Mouse (Mus musculus) lung, adult 18-20 months (tissue): ENCODE data around the gene Hcfc2.

ENCODE experiments used
- DNase-seq, 2 experiments: peaks; one replicate each; pipeline ENCODE4 v3.0.0; 2022; ENCODE audit warnings: mixed read lengths in 2 of 2

The Hcfc2 gene

DNA sequence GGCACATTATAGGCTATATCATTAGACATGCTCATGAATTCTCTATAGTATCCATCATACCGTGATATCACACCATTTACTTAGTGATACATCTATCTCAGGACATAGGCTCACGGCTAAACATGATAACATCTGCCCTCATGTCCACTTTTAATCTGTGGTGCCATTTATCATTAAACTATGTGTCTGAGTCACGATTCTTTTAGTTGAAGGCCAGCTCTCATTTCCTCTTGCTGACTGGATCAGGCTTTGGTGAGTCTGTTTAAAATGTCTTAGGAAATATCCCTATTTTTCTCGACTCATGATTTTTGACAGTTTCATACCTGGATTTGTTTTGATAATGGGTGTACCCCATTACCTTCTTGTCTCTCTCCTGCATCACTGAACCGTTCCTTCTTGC lies at the start of gene Hcfc2:
Gene Hcfc2 (plus strand): TSS at position 205 of the 400 bp plus-strand sequence.
- DNase-seq, result no peak

DNA sequence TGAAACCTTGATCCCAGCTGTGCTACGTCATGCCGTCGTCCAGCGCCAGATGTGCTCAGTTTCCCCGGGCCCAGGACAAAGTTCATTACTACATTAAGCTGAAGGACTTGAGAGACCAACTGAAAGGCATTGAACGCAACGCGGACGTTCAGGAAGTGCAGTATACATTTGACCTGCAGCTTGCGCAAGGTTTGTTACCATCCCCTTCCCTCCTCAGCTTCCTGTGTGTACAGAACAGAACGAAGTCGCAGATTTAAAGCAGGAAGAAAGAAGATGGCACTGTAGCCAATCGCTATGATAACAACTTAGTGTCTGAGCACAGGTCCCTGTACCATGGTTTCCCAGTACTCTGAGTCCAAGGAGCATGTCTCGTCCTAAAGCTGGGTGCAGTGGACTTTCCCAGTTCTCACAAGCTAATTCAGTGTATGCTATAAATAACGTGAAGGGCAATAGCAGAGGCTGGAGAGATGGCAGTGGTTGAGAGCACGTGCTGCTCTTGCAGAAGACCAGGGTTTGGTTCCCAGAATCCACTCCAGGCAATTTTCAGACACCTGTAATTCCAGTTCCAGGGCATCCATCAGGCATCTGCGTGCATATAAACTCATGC lies 48.7 kb upstream of the Hcfc2 start:
- no peak for DNase-seq

DNA sequence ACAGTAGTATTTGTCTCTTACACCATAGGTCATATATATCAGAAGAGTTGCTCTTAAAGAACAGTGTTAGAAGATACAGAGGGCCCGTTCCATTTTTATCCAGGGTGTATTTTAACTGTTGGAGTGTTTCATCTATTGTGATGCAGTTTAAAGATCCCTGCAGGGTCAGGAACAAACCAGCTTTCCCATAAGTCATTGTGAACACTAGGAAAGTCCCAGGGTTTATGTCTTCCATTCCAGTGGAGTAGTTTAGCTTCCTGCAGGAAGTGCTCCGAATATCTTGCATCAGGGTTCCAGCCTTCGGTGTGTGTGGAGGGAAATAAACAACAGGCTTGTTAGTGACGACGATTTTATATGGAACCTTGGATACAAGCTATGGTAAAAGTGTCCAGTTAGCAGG lies 44.7 kb upstream of the Hcfc2 start:
- DNase-seq, result no peak

DNA sequence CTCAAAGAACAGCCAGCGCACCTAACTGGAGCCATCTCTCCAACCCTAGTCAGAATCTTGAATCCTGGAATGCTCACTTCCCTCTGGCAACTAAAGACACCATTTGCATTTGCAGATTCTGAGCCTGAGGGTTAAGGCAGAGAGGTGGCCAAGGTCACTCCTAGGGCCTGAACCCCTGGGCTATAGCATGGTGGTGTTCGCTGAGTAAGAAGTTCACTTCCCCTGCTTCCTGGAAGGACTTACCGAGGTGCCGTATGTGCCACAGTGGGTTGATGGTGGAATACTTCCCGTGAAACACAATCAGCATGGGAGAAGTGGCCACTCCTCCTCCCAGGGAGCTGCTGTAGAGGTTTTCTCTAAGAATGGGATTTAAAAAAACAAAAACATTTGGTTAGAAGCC lies 43.3 kb upstream of the Hcfc2 start:
- no peak for DNase-seq

DNA sequence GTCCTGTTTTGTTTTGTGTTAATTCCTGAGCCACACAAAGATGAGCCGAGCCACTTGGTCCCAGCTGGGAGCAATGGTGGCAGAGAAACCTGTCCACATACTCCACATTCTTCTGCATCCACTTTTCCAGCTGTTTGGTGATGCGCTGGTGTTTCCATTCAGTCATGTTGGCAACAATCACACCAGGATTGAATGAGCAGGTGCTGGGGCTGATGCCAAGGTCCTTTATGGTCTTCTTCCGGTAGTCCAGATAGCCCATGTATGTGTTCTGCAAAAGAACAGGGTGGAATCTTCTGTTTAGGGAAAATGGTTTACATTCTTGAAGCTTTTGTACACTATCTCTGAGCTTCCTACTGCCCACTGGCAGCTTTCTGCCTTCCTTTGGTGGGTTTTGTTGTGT lies 41.4 kb upstream of the Hcfc2 start:
- DNase-seq, result no peak

DNA sequence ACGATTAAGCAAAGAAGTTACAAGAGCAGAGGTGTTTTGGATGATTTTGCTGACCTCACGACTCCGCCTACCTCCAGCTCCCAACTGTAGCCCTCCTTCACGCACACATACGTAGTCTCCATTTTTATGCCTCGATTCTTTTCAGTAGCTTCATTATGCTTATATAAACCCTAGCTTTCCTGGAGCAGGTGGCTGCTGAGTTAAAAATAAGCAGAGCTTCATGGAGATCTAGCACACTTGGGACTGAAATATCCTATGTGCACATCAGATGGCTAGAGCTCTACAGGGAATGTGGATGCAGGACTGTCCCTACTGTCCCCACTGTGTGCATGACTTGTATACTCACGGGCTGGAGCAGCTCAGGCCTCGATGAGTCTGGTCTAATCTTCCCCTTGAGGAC lies 34.1 kb upstream of the Hcfc2 start:
- DNase-seq, result no peak

DNA sequence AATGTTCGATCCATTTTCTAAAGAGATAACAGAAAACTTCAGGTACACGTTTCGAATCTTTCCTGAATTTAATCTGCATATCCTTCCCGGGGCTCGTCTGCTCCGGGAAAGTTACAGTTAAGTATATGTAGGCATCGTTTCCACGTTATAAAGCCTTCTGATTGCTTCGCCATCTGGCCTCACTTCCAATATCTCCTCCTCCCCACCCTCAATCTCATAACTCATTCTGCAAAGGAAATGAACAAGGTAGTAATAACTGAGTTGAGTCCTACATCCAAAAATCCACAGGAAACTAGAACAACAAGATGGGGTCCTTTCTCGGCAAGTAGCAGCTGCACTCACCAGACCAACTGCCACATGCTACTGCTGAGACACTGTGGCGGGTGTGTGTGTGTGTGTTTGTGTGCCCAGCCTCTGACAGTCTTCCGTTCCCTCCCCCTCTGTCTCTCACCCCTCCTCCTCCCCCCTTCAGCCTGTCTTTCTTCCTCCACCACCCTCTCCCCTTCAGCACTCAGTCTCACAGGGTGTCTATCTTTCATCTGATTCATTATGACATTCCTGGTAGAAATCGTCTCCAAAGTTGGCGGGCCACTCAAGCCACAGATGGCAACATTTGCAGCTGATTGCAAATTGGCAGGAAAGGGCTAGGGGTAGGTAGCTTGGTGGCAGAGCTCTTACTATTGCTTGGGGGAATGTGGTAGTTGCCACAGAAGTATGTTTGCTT lies 33.5 kb upstream of the Hcfc2 start:
- DNase-seq, result no peak

DNA sequence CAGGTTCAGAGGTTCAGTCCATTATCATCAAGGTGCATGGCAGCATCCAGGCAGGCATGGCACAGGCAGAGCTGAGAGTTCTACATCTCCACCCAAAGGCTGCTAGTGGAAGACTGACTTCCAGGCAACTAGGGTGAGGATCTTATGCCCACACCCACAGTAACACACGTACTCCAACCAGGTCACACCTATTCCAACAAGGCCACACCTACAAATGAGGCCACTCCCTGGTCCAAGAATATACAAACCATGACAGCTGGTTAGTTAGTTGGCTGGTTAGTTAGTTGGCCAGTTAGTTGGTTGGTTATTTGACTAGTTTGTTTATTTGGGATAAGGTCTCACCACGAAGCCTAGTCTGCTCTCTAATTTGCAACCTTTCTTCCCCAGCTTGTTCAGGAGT lies 32.7 kb upstream of the Hcfc2 start:
- no peak for DNase-seq

DNA sequence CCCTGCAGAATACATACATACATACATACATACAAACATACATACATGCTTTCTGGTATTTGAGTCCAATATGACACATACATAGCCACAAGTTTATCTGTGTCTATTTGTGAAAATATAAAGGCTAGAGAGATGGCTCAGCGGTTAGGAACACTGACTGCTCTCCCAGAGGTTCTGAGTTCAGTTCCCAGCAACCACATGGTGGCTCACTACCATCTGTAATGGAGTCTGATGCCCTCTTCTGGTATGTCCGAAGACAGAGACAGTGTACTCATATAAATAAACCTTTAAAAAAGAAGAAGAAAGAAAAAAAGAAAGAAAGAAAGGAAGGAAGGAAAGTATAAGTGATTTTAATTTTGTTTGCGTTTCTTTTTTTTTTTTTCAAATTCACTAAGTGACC lies 30.0 kb upstream of the Hcfc2 start:
- no peak for DNase-seq

DNA sequence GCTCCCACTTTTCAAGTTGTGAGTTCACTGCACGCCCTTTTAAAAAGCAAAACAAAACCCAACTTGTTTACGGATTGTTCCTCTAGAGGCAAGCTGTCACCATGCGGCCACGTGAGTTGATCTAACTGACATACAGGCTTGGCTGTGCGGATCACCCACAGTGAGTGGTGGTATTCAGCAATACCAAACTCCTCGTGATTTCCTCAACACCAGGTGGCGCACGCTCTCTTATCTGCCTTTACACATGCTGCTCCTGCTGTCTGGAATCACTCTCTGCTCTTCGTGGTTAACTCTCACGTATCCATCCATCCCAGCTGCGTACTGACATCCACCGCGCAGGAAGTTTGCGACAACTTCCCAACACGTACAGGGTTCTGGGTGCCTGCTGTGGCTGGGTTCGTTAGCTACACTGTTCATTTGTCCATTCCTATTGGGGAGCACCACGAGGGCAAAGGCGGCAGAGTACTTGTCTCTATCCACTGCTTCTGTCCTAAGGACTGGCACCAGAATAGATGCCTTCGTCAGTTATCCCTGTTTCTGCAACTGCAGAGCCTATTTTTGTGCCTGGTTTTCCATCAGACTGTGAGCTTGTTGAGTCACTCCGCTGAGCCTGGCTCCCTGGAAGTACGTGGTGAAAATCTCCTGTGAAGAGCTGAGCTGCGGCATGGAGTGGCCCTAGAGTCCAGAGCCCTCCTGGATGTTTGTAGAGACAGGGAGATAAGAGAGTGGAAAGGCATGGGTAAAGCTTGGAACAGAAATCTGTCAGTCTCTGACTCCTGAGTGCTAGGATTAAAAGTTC lies 29.3 kb upstream of the Hcfc2 start:
- DNase-seq, result peak; percentile 84 to 88

DNA sequence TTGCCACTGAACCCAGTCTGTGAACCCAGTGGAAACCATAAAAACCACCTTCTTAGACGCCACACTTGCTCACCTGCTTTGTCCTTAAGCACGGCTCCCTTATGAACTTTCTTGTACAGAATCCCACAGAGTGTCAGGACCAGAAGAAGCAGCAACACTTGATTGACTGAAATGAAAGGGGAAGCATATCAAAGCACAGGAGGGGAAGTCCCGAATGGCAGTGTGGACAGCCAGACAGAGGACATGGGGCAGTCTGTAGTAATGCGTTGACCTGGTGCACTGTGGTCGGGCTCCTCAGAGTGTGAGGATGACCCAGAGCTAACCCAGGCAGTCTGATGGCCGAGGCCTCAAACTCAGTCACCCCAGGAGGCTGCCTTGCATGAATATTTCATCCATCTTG lies 25.8 kb upstream of the Hcfc2 start:
- no peak for DNase-seq

DNA sequence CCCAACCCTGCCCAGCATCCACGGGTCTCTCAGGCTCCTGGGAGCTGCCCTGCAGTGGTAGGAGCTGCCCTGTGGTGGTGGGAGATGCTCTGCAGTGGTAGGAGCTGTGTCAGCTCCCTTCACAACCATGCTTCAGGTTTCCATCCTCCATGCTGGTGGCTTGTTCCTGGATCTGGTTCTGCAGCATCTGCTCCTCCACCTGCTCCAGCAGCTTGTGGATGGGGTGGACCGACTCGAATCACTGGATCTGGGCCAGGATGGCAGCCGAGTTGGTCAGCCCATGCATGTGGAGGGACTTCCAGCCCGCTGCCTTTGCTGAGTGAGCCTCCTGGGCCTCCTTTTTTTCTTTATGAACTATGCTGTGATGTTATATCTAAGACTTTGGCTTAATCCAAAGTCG lies 19.0 kb upstream of the Hcfc2 start:
- no peak for DNase-seq

DNA sequence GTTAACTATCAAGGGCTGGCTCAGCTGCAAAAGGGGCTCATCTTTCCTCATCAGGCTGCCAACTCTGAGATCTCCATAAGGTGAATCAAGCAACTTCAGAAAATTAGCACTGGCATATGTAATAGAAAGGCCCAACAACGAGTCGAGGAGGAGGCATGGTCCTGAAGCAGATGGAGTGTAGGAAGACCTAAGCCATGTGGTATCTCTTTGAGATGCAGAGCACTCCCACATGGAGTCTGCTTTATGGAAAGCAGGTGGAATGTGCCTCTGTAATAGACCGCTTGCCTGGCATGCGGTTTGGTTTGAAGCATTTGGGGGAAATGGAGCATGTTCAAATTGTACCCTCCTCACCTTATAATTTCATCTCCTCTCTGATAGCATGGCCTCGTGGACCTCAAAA lies 15.2 kb upstream of the Hcfc2 start:
- no peak for DNase-seq

DNA sequence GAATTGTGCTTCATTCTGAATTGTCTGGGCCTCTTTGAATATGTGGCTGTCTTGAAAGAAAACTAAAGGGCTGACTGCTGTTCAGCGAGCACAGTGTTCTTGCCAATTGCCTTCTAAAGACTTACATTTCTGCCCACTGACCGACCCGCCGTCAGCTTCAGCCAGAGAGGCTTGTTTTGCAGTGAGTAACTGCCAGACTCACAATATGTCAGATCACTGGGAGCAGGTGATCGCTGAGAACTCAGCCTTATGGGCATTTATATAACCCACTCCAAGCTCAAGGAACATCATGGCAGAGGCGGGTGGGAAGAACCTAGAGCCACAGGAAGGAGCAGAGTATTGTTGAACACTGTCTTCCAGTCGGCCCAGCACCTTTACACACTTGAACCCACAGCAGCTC lies 14.3 kb upstream of the Hcfc2 start:
- no peak for DNase-seq

DNA sequence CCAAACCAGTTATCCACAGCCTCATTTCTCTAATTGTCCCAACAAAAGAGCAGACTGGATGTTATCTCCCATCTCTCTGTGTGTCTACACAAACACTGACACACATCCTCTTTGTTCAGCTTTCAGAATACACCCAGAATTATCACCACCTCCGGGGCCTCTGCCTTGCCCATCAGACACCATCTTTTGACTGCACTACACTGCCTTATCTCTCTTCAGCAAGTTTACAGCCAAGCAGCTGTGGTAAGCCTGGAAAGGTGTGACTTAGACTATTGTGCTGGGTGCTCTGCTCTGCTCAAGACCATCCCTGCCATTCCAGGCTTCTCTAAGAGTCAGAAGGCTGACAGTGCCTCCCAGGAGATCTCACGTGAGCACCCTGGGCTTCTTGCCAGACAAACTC lies 10.5 kb upstream of the Hcfc2 start:
- DNase-seq, result no peak

DNA sequence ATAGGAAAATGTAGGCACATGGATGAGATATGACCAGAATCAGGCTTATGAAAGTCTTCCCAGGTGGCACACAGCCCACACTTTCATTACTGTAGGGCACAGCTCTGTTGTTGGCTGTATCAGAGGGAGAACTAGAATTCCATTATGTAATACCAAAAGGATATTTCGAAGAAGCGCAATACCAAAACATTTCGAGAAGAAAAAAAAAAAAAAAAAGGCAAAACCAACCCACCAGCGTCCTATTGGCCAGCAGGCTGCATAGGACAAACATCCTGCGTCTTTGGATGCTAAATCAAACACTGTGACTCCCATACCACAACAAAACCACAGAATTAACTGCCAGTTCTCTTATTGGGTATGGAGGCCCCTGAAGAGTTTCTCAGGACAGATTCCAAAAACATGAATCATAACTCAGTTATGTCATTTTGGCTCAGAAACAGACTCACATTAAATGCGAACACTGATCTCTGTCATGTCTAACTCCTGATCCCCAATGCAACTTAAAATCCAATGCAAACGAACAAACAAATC lies 6.2 kb upstream of the Hcfc2 start:
- peak; percentile 19 to 41 for DNase-seq

DNA sequence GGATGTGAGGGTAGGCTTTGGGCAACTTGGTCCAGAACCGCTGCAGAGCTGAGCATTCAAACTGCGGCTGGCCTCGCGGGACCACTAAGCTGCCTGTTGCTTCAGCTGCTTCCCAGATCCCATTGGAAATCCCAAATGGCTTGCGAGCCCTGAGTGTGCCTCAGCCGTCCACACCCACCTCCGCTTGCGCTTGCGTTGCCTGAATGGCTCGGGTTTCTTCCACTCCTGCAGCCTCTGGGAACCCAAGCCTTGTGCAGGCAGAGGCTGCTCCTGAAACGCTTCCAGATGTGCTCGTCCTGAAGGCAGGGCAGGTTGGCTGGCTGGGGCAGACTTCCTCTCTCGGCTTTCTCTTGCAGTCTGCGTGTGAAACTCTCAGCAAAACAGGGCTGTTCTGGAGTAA lies 5.5 kb upstream of the Hcfc2 start, which contains the start of gene Glt8d2:
Gene Glt8d2 (minus strand): TSS at position 157 of the 400 bp plus-strand sequence.
- peak; percentile 55 to 58 for DNase-seq

DNA sequence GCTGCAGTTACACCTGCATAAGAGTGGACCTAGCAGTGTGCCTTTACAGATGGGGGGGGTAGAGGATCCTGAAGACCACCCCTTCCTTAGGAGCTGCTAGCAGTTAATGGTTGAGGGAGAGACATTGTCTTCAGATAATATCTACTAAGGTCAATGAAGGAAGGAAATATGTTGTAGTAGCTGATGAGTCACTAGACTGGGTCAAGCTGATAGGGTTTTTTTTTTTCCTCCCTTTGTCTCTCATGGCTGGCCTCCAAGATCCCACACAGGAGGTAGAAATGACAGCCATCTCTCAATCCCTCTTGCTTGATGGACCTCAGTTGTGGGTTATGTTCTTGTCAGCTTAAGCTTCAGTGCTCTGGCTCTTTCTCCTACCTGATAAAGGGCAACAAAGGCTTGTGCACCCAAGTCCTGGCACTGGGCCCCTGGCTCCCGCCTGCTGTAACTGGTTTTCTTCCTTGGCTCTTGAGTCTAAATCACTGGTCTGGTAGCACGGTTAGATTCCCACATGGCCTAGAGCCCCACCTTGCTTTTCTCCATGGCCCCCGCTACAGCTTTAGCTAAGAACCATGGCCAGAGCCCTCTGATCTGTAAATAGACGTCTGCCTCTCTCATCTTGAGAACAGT lies 606 bp downstream of the Hcfc2 start:
- DNase-seq, result peak; percentile 8 to 24

DNA sequence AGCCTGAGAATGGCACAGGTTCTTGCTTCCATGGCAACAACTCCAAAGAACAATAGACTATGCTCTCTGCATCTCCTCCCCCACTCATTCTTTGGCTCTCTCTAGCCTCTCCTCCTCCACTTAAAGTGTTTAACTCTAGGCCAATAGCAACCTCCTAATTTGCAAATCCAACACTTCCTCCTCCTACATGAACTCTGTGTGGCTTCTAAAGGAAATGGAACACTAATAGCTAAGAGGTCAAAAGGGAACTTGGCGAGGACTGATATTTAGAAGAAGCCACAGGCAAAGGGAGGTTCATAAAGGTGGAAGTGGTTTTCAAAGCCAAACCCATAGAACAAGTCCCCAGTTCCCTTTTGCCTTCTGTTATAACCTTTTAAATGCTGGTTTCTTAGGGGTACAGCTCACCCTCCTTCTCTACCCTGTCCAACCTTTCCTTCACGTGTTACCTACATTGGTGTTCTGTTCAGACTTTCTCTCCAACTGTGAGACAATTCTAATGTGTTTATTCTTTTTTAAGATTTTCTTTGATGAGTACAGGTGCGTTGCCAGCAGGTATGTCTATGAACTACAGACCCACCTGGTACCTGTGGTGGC lies 1.4 kb downstream of the Hcfc2 start:
- DNase-seq, result peak; percentile 30 to 74

DNA sequence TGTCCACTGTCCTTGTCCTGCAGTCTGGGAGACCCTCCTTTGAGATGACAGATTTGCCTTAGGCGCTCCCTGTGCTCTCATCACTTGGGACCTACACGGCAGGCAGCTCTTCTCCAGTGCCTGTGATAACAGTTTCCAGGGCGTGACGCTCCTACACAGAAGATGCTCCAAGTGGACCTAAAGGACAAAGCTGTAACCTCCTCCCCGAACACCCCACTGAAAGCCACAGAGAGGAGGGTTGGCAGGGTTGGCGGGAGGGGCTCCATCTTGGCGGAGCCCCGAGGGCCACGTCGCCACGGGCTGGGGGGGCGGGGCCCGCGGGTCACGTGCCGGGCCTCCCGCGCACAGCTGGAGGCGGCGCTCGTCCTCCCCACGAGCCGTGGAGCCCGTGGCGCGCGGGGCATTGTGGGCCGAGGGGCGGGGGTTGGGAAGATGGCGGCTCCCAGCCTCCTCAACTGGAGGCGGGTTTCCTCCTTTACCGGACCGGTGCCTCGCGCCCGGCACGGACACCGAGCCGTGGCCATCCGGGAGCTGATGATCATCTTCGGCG lies 2.8 kb downstream of the Hcfc2 start:
- peak; percentile 89 to 92 for DNase-seq

DNA sequence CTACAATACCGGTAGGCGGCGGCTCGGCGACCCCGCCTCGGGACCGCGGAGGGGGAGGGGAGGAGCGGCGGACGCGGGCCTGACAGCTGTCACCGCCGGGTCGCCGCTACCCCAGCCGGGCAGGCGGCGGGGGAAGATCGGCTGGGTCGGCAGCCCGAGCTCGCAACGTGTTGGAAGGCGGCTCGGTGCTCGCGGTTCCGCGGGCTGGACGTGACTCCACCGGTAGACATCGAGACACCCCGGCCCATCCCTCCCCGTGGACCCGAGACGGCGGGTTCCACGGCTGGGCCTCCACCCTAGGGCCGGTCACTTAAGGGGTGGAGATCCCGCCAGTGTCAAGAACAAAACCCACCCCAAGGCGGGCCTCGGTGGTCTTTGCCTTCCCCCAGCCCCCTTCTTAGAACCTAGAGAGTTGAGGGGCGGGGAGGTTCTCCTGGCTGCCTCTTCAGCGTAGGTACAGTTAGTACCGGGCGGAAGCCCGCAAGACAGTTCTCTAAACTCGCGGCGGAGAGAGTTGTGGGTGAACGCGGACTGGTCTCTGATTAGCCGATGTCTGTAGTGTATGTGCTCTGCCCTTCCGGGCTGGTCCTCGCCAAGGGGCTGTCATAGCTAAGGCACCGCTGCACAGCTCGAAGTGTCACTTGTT lies 3.5 kb downstream of the Hcfc2 start:
- DNase-seq, result peak; percentile 15 to 28

DNA sequence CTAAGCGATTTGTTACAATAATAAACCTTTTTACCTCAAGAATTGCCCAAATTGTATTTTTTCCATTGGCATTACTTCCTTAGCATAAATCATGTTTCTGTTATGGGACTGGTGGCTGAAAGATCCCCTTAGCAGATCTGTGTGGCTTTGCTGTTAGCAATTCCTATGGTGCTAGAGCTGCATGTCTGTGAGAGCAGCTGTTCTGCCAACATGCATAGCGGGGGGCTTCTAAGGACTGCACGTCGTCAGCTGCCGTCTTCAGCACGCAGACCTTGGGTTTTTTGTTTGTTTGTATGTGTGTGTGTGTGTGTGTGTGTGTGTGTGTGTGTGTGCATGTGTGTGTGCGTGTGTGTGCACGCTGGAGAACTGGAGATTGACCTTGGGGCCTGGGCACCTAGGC lies 45.4 kb downstream of the Hcfc2 start:
- DNase-seq, result no peak
